Mouse (Mus musculus): ENCODE measurements around the gene Tmem9.

- TF ChIP-seq CTCF (IDR thresholded peaks at IDR 0.05; ENCODE audit: borderline replicate concordance, insufficient read depth, low read length): no peak
- TF ChIP-seq POLR2A (IDR thresholded peaks at IDR 0.05; ENCODE audit: low read depth, low read length): no peak
These were observed 32.9 kb downstream of the Tmem9 start for GRCm38 (mm10) chr1:136040874-136041273.

All from embryonic fibroblast, embryonic 13.5 days (primary cell).